Comparison of ENCODE assay signal across 20 mouse cellular contexts in genomic region chr3:127849922-127850321, GRCm38 (mm10). TPM values are rescaled to one million over a fixed set of nuclear protein-coding genes. Genes with fewer than 3 reads are reported as not detected.
DNase-seq lines count a peak whose midpoint lies in the region; ATAC-seq lines count a peak whose summit lies in the region.
"Had no signal": no experiment of that assay in that cellular context is flagged by ENCODE, and none has a peak within 500 bp of the region (broad histone marks: within the 10 kb centered on the region; RNA-seq: fewer than 3 reads in every experiment).

No protein-coding gene starts in this region.

- ATAC-seq in intestine, embryonic 15.5 days, result peak; percentile 42; the same call in 1 of the 2 replicates
- ATAC-seq in liver, embryonic 12.5 days, result peak; percentile 82
- 0 out of 2 replicates have a peak, but pooled peaks have one; percentile 9 for ATAC-seq in megakaryocyte progenitor cell, adult 5-6 weeks (replicated peaks; ENCODE audit: poor library complexity)
- no peak for ATAC-seq in kidney, embryonic 14.5 days (ENCODE audit: low FRiP score, low TSS enrichment)

- H3K4me3 ChIP-seq in intestine, embryonic 15.5 days (replicated peaks), result no peak overlapping the region
- H3K4me3 ChIP-seq in liver, embryonic 12.5 days, result no peak overlapping the region
- H3K4me3 ChIP-seq in kidney, embryonic 14.5 days (ENCODE audit: low read length), result no peak overlapping the region
- H3K4me3 ChIP-seq: embryonic facial prominence, embryonic 10.5 days; limb, embryonic 13.5 days; lung, embryonic 15.5 days; midbrain, embryonic 10.5 days; neural tube, embryonic 15.5 days had no signal

- no peaks in the 10 kb centered on the region for H3K27me3 ChIP-seq in intestine, embryonic 15.5 days (replicated peaks)
- peaks cover 3% of the 10 kb centered on the region; the same call in 1 of the 2 replicates for H3K27me3 ChIP-seq in liver, embryonic 12.5 days (replicated peaks)
- no peaks in the 10 kb centered on the region for H3K27me3 ChIP-seq in kidney, embryonic 14.5 days (ENCODE audit: control insufficient read depth, insufficient read depth, low read length)
- H3K27me3 ChIP-seq: limb, embryonic 13.5 days; lung, embryonic 15.5 days; neural tube, embryonic 15.5 days had no signal

- H3K9ac ChIP-seq in intestine, embryonic 15.5 days, result no peak overlapping the region
- H3K9ac ChIP-seq in liver, embryonic 12.5 days, result peak overlapping the region; percentile 15; the same call in 1 of the 2 replicates
- H3K9ac ChIP-seq in kidney, embryonic 14.5 days (ENCODE audit: low read depth, low read length), result no peak overlapping the region
- H3K9ac ChIP-seq: hindbrain, embryonic 14.5 days; limb, embryonic 13.5 days; lung, embryonic 15.5 days; neural tube, embryonic 15.5 days had no signal

- H3K36me3 ChIP-seq in intestine, embryonic 15.5 days, result no peaks in the 10 kb centered on the region
- no peaks in the 10 kb centered on the region for H3K36me3 ChIP-seq in liver, embryonic 12.5 days
- H3K36me3 ChIP-seq in kidney, embryonic 14.5 days (ENCODE audit: control insufficient read depth, insufficient read depth, low read length), result no peaks in the 10 kb centered on the region
- H3K36me3 ChIP-seq: embryonic facial prominence, embryonic 10.5 days; limb, embryonic 13.5 days; lung, embryonic 15.5 days; midbrain, embryonic 10.5 days; neural tube, embryonic 15.5 days had no signal

- H3K27ac ChIP-seq in intestine, embryonic 15.5 days, result no peak overlapping the region
- H3K27ac ChIP-seq in liver, embryonic 12.5 days, result peak overlapping the region; percentile 53; the same call in 1 of the 2 replicates
- no peak overlapping the region for H3K27ac ChIP-seq in kidney, embryonic 14.5 days (ENCODE audit: low read depth, low read length)
- H3K27ac ChIP-seq: embryonic facial prominence, embryonic 10.5 days; hindbrain, embryonic 14.5 days; limb, embryonic 13.5 days; lung, embryonic 15.5 days; midbrain, embryonic 10.5 days; neural tube, embryonic 15.5 days; stomach, postnatal 0 days had no signal

- peak; percentile 27 for DNase-seq in c-Kit-negative CD71-positive TER-119-positive erythroid progenitor cells, embryonic 14.5 days (ENCODE audit: low read depth, low spot score)
- no peak for DNase-seq in heart, adult 11 months
- DNase-seq in lung, postnatal 10 days, result no peak
- DNase-seq: adrenal gland, postnatal 10 days; cerebellum, adult 9-10 months; gastrocnemius, postnatal 36 days; heart, postnatal 4 days; kidney, postnatal 4 days; lung, postnatal 4 days had no signal

- H3K4me1 ChIP-seq in intestine, embryonic 15.5 days (replicated peaks), result no peaks in the 10 kb centered on the region
- peaks cover 50% of the 10 kb centered on the region for H3K4me1 ChIP-seq in liver, embryonic 12.5 days
- H3K4me1 ChIP-seq in kidney, embryonic 14.5 days (ENCODE audit: control insufficient read depth, insufficient read depth, low read length), result no peaks in the 10 kb centered on the region

- WGBS in intestine, embryonic 15.5 days, result 69% methylated on average over 5 of the region's 5 CpGs
- WGBS in liver, embryonic 12.5 days (ENCODE audit: insufficient replicate concordance), result 28% methylated on average over 5 of the region's 5 CpGs
- WGBS in kidney, embryonic 14.5 days, result 82% methylated on average over 5 of the region's 5 CpGs

- H3K4me2 ChIP-seq in intestine, embryonic 15.5 days (replicated peaks), result no peak overlapping the region
- H3K4me2 ChIP-seq in liver, embryonic 12.5 days, result peak overlapping the region; percentile 32
- H3K4me2 ChIP-seq in kidney, embryonic 14.5 days (replicated peaks; ENCODE audit: low read depth, low read length), result no peak overlapping the region
- H3K4me2 ChIP-seq: hindbrain, embryonic 14.5 days; limb, embryonic 13.5 days; lung, embryonic 15.5 days; neural tube, embryonic 15.5 days had no signal

- H3K9me3 ChIP-seq in intestine, embryonic 15.5 days, result no peaks in the 10 kb centered on the region
- no peaks in the 10 kb centered on the region for H3K9me3 ChIP-seq in liver, embryonic 12.5 days (replicated peaks)
- H3K9me3 ChIP-seq in kidney, embryonic 14.5 days (ENCODE audit: control insufficient read depth, low read length), result no peaks in the 10 kb centered on the region
- H3K9me3 ChIP-seq: embryonic facial prominence, embryonic 10.5 days; limb, embryonic 13.5 days; lung, embryonic 15.5 days; midbrain, embryonic 10.5 days; neural tube, embryonic 15.5 days had no signal

RNA-seq across cellular contexts. Expression of gene Ap1ar, which starts 12.6 kb away (rescaled TPM):
- 97.5 and 105 TPM in 2 replicates for polyA plus RNA-seq in intestine, embryonic 15.5 days (2015; fragmentation: Nextera tagmentation; extraction: Ambion mirVana)
- polyA plus RNA-seq in liver, embryonic 12.5 days (2016; fragmentation: Nextera tagmentation; extraction: Ambion mirVana), result 37.3 and 39.3 TPM in 2 replicates
- total RNA-seq in megakaryocyte progenitor cell, adult 5-6 weeks (2015), result 60.0 and 69.6 TPM in 2 replicates
- 56.3 and 71.7 TPM in 2 replicates for total RNA-seq in megakaryocyte progenitor cell, adult 5-6 weeks (2017)
- 54.9 and 60.9 TPM in 2 replicates for polyA plus RNA-seq in kidney, embryonic 14.5 days (2014; fragmentation: Nextera tagmentation; extraction: Ambion mirVana)

RNA-seq across cellular contexts. Expression of gene Fam241a, which starts 46.2 kb away (rescaled TPM):
- 12.3 and 13.4 TPM in 2 replicates for polyA plus RNA-seq in intestine, embryonic 15.5 days (2015; fragmentation: Nextera tagmentation; extraction: Ambion mirVana)
- polyA plus RNA-seq in liver, embryonic 12.5 days (2016; fragmentation: Nextera tagmentation; extraction: Ambion mirVana), result 61.8 and 62.3 TPM in 2 replicates
- 34.4 and 38.7 TPM in 2 replicates for total RNA-seq in megakaryocyte progenitor cell, adult 5-6 weeks (2015)
- total RNA-seq in megakaryocyte progenitor cell, adult 5-6 weeks (2017), result 21.0 and 27.7 TPM in 2 replicates
- polyA plus RNA-seq in kidney, embryonic 14.5 days (2014; fragmentation: Nextera tagmentation; extraction: Ambion mirVana), result 5.8 and 6.7 TPM in 2 replicates
